Mouse (Mus musculus): ENCODE results near the gene Tmem208.

GRCm38 (mm10) chr8:105312891-105313481 lies 13.2 kb upstream of the Tmem208 start:
- no peak for TF ChIP-seq CTCF (IDR thresholded peaks at IDR 0.05; ENCODE audit: low read depth)
- no peak for TF ChIP-seq EP300 (optimal IDR thresholded peaks at IDR 0.05)

All from stomach, postnatal 0 days (tissue).